Mouse (Mus musculus) cerebellum, postnatal 14 days (tissue): Measurements from ENCODE around the gene C2cd5.

Experiments
- DNase-seq, 2 experiments: peaks; one replicate each; pipeline ENCODE4 v3.0.0; 2021; ENCODE audit warnings: mixed read lengths in 2 of 2

Gene C2cd5

GRCm38 (mm10) chr6:143115011-143115445, 15.1 kb upstream of the C2cd5 start:
- DNase-seq: no peak

DNA sequence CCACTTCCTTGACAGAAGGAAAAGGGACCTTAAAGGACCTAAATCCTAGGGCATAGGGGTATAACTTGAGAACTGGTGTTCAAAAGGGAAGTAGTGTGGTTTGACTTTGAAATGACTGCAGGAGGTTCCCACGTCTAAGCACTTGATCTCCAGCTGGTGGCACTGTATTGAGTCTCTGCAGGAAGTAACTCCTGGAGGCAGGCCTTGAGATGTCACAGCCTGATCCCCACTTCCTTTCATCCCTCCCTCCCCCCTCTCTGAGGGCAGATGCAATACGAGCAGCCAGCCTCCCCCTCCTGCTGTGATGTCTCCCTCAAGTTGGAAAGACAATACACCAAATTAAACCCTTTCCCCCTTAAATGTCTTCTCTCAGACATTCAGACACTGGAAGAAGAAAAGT, 14.6 kb upstream of the C2cd5 start:
- no peak for DNase-seq

GRCm38 (mm10) chr6:143110371-143110770, 10.4 kb upstream of the C2cd5 start:
- no peak for DNase-seq

GRCm38 (mm10) chr6:143109622-143110218, 9.8 kb upstream of the C2cd5 start:
- DNase-seq: no peak

GRCm38 (mm10) chr6:143108031-143108430, 8.1 kb upstream of the C2cd5 start:
- DNase-seq: no peak

DNA sequence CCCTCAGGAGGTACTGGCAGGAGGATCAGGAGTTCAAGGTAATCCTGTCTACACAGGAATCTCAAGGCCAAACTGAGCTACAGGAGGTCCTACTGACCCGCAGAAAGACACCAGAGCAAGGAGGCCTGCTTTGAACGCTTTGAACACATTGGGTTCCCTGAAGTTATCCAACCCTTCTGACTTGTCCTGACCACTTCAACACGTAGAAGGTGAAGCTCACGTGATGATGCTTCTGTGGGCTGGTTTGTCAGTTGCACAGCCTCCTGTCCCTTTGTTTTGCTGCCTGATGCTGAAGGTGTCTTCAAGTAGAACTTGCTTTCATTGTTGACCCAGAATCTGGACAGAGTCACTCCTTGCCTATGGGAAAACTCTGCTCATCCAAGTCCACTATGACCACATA, 7.7 kb upstream of the C2cd5 start:
- DNase-seq: no peak

DNA sequence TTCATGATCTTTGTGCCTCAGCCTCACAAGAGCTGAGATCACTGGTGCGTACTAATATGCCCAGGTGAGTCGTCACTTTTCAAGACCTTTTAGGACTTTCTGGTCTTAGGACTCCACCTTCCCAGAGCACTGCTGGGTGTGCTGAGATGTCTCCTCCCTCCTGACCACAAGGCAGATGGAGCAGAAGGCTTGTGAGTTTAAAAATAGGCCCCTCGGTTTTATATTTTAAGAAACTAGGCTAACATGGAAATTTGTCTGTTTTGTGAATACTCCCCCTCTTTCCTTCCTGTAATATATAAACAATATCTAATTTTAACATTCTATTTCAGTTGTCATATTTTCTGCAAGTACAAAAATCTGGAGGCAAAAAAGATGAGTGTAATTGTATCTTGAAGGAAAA, 5.8 kb upstream of the C2cd5 start:
- DNase-seq: no peak

DNA sequence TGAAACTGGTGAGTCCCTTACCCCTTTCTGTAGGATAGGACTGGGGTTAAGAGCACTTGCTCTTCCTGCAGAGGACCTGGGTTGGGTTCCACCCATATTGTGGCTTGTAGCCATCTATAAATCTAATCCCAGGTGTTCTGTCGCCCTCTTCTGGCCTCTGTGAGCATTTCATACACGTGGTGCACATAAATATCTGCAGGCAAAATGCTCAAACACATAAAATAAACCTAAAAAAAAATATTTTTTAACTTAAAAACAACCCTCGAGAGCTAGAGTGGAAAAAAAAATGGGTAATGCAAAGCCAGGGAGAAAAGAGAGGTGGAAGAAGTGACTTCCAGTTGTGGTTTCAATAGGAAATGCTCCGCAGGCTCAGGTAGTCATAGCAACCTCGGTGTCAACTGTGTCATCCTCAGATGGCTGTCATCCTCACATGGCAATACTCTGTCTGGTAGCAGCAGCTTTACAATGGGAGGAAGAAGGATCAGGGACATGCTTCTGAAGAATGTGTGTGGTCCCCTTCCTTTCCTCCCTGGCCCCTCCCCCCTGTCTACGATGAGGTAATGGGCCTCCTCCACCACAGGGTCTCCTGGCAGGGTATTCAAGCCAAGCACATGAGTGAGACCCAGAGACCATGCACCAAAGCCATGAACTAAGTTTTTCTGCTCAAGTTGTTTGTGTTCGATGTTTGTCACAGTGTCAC, 4.2 kb upstream of the C2cd5 start:
- DNase-seq: no peak

DNA sequence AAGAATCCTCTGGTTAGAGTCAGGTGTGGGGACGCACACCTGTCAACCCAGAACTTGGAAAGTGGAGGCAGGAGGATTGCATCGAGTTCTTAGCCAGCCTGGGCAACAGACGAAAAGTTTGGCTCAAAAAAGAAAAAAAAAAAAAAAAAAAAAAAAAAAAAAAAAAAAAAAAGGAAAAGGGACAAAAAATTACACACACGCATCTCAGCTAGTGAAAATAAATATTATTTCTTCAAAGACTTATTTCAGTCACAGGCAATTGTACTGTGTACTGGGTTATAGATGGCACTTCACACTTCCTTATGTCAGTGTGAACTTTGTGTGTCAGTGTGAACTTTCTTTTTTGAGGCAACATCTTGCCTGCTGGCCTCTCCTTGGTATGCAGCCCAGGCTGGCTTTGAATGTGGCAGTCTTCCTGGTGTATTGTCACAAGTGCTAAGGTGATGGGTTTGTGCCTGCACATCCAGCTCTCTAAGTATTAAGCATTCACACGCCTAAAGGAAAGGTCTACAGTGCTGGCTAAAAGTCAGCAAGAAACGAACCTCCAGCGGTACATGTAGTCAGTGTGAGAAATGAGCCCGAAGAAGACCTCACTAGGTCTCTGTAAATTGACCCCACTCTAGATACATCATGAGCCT, 656 bp upstream of the C2cd5 start:
- peak in 1 of 2 experiments; percentile 21 for DNase-seq

- peak in 1 of 2 experiments; percentile 78 for DNase-seq
Measured at GRCm38 (mm10) chr6:143099281-143099680, 660 bp downstream of the C2cd5 start.

GRCm38 (mm10) chr6:143095126-143095525, 4.8 kb downstream of the C2cd5 start:
- no peak for DNase-seq

DNA sequence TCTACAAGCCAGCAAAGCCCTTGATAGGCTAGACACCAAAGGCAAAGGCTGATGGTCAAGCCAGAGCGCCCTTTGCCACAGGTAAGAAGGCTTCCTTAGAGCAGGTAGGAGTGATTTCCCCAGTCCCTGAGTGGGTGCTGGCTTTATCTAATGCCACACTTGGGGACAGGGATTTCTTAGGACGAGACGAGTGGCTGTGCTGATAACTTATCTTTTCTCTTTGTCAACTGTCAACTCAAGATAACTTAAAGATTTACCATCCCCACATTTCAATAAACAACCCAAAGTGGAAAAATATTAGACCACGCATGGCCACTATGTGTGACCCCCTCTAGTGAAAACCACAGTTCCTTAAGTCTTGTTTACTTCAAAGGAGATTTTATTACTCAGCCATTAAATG, 7.1 kb downstream of the C2cd5 start:
- no peak for DNase-seq

- DNase-seq: no peak
Measured at GRCm38 (mm10) chr6:143091076-143091475, 8.9 kb downstream of the C2cd5 start.

DNA sequence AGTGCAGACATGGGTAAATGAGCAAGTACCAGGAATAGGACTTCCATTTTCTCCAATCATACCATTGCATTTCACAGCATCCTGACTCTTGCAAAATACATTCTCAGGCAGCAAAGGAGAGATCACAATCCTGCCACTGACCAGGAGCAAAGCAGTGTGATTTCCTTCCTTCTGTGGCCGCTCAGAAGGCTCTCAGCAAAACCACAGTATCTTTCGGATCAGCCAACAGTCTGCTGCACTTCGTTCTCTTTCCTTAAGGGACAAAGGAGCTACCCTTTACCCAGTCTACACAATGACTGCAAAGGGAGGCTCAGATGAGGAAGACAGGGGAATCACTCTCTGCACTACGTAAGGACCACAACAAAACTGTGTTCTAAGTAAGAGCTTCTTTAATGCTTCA, 12.6 kb downstream of the C2cd5 start:
- DNase-seq: no peak

- DNase-seq: no peak
Measured at GRCm38 (mm10) chr6:143085898-143086297, 14.0 kb downstream of the C2cd5 start.

- peak; percentile 45 to 61 for DNase-seq
Measured at GRCm38 (mm10) chr6:143084314-143085025, 15.5 kb downstream of the C2cd5 start.

DNA sequence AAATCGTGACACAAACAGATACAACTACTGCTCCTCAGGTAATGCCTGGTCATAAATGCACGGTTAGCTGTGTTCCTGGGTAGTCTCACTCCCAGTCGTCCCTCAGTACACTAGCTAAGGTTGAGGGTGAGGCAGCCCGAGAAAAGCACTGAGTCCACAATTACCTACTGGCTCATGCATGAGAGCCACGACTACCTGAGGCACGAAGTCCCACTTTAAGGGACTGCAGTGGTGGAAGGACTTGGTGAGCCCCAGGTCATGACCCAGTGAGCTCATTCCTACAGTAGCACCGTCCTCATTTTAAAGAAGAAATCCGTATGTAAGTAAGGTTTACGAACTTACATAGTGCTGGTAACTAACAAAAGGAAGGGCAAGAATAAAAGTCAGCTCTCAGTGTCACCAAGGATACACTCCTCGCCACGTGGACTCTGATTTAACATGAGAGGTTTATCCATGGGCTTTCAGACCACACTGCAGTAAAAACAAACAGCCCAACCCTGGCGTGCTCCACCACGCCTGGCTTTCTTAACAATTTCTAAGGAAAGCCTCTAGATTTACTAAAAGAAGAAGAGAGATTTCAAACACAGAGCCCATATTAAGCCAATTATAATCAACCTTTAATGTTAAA, 18.3 kb downstream of the C2cd5 start:
- DNase-seq: no peak

GRCm38 (mm10) chr6:143080774-143081173, 19.2 kb downstream of the C2cd5 start:
- no peak for DNase-seq

DNA sequence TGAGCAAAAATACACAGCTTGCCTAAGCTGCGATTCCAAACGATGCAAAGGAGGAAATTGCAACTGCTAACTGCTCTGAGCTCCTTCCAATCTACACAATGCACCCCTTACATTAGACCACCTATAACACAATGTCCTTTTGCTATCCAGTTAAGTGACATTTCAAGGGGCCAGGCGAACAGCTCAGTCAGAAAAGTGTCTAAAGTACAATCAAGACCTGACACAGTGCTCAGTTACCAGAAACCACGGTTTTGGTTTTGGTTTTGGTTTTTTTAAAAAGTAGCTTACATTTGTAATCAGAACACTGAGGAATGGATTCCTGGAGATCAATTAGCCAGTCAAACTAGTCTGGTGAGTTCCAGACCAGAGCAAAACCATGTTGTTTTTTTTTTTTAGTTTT, 20.8 kb downstream of the C2cd5 start:
- no peak for DNase-seq

DNA sequence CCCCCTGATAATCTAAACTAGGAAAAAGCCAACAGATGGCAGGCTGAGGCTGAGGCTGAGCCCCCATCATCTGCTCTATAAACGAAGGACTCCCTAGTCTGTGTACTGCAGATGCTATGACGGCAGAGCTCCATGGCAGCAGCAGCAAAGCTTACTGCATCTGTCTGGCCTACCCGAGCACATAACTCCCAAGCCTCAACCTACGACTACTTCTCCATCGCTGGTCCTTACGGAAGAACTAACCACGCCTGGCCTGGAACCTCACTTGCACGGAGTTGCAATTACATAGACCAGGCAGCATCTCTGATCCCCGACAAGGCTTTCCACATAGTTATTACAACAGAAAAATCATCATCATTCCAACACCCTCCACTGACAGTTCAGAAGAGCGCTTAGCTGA, 23.5 kb downstream of the C2cd5 start:
- DNase-seq: no peak

DNA sequence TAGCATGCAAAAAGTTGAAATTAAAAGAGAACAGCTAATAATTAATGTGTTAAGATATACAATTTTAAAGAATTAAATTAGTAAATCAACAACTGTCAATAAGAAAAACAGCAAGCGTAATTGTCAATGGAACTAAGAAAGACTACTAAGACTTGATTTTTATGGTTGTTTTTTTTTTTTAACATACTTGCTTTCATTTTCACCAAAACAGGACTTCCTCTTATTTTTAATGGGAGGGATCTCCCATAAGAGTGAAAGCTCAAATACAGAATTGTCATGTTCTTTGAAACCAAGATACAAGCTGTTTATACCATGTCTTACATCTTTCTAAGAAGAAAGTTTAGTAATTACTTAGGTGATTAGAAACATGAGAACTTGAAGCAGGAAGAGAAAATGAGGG, 26.0 kb downstream of the C2cd5 start:
- DNase-seq: no peak

- DNase-seq: no peak
Measured at GRCm38 (mm10) chr6:143073476-143073875, 26.5 kb downstream of the C2cd5 start.

DNA sequence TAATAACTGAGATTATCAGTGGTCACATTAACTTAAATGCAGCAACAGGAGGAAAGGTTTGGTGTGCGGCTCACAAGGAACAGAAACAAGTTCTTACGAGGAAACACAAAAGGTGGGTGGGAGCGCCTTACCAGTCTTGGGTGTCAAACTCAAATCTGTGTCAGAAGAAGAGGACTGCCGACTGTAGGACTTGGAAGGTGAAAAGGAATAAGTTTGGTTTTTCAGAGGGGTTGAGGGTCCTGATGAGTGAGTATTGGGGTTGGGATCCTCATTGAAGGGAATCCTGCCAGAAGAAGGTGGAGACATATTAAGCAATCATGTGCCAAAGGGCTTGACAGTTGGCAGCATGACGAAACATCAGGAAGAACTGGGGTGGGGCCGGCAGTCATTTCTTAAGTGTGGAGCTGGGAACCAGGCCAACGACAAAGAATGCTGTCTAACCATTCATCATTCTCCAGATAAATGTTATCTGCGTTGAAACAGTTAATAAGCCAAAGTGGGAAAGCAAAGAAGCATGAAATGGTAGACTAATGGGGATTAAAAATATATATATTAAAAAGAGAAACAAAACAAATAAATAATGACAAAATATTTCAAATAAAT, 27.4 kb downstream of the C2cd5 start:
- no peak for DNase-seq
